Mouse (Mus musculus) forebrain, embryonic 12.5 days (tissue): ENCODE measurements around the gene Rsrc1. TPM values are rescaled to one million over a fixed set of nuclear protein-coding genes. Genes with fewer than 3 reads are reported as not detected.
A peak's percentile ranks its signal among the peaks of the same experiment; 100 is the strongest.
"Not testable (repeated sequence)": the region's sequence is repeated elsewhere in the genome, so short reads cannot be mapped to it uniquely, and the experiment has no call there.

Source experiments
- ATAC-seq: fragments of 200-750 bp; cut with Nextera tagmentation; 2 replicates; pipeline ENCODE4 v1.8.0; 2017; ENCODE audit warnings: moderate TSS enrichment; ENCODE audit not compliant: low FRiP score
- H3K27ac ChIP-seq: fragments of 300-500 bp; sonication (generic); 2 replicates; pipeline ENCODE4 v1.5.1; 2016; ENCODE audit warnings: mild to moderate bottlenecking
- H3K27me3 ChIP-seq: fragments of 300-500 bp; sonication (generic); 2 replicates; pipeline ENCODE4 v1.6.1; 2016; ENCODE audit warnings: mild to moderate bottlenecking
- H3K36me3 ChIP-seq: fragments of 300-500 bp; sonication (generic); replicated peaks from 2 replicates; pipeline ENCODE4 v1.6.1; 2016; ENCODE audit warnings: mild to moderate bottlenecking
- H3K4me1 ChIP-seq: fragments of 300-500 bp; sonication (generic); 2 replicates; pipeline ENCODE4 v1.6.1; 2016
- H3K4me2 ChIP-seq: fragments of 300-500 bp; sonication (generic); 2 replicates; pipeline ENCODE4 v1.6.1; 2016; ENCODE audit warnings: mild to moderate bottlenecking, moderate library complexity
- H3K4me3 ChIP-seq: fragments of 300-500 bp; sonication (generic); replicated peaks from 2 replicates; pipeline ENCODE4 v1.5.1; 2016; ENCODE audit warnings: mild to moderate bottlenecking
- H3K9ac ChIP-seq: fragments of 300-500 bp; sonication (generic); 2 replicates; pipeline ENCODE4 v1.6.1; 2016; ENCODE audit warnings: mild to moderate bottlenecking
- H3K9me3 ChIP-seq: fragments of 300-500 bp; sonication (generic); 2 replicates; pipeline ENCODE4 v1.6.1; 2016
- WGBS: fragments of 180-500 bp; shearing (Covaris S2); methylation state at CpG from one replicate; pipeline ENCODE4 v1.1.7; 2016; 5-methylcytosine and 5-hydroxymethylcytosine counted together
- polyA plus RNA-seq: library from polyadenylated mRNA; unstranded; fragments of >200 nt; fragmentation: Nextera tagmentation; extraction: Ambion mirVana; gene quantifications from 2 replicates; pipeline ENCODE4 v1.2.1, GENCODE M21; 2016

The Rsrc1 gene
- polyA plus RNA-seq, 1 experiment from 2014 or later: 44.5 TPM

GRCm38 (mm10) chr3:67036387-67037062, 55.3 kb downstream of the Rsrc1 start:
- WGBS: 40% methylated on average over 6 of the region's 6 CpGs
- Histone ChIP-seq H3K4me3 (no peak overlapping the region), H3K4me2 (no peak overlapping the region), H3K9ac (no peak overlapping the region), H3K27ac (no peak overlapping the region), H3K9me3 (no peaks in the 10 kb centered on the region), H3K27me3 (peaks cover 31% of the 10 kb centered on the region), H3K36me3 (no peaks in the 10 kb centered on the region; the same call in 1 of the 2 replicates), H3K4me1 (no peaks in the 10 kb centered on the region)
- ATAC-seq: peak; percentile 94

- Histone ChIP-seq H3K4me2 (no peak overlapping the region), H3K27me3 (no peaks in the 10 kb centered on the region), H3K9me3 (no peaks in the 10 kb centered on the region), H3K4me1 (no peaks in the 10 kb centered on the region), H3K36me3 (no peaks in the 10 kb centered on the region; the same call in 1 of the 2 replicates), H3K27ac (no peak overlapping the region), H3K4me3 (no peak overlapping the region), H3K9ac (no peak overlapping the region)
- no peak for ATAC-seq
- 86% methylated on average over 2 of the region's 2 CpGs for WGBS
Observed at GRCm38 (mm10) chr3:67059755-67060154, 78.6 kb downstream of the Rsrc1 start.

GRCm38 (mm10) chr3:67070575-67071488, 89.6 kb downstream of the Rsrc1 start:
- H3K4me3 ChIP-seq: no peak overlapping the region
- 80% methylated on average over 11 of the region's 11 CpGs for WGBS
- H3K9me3 ChIP-seq: no peaks in the 10 kb centered on the region
- H3K4me2 ChIP-seq: no peak overlapping the region
- no peaks in the 10 kb centered on the region for H3K4me1 ChIP-seq
- no peak overlapping the region for H3K27ac ChIP-seq
- no peaks in the 10 kb centered on the region for H3K27me3 ChIP-seq
- no peak overlapping the region for H3K9ac ChIP-seq
- no peak for ATAC-seq
- no peaks in the 10 kb centered on the region for H3K36me3 ChIP-seq

GRCm38 (mm10) chr3:67073653-67074052, 92.5 kb downstream of the Rsrc1 start:
- ATAC-seq, H3K36me3 ChIP-seq, H3K9me3 ChIP-seq, H3K9ac ChIP-seq, H3K4me3 ChIP-seq, H3K27ac ChIP-seq, H3K4me1 ChIP-seq, H3K4me2 ChIP-seq, H3K27me3 ChIP-seq: not testable (repeated sequence)

- Histone ChIP-seq H3K9me3 (no peaks in the 10 kb centered on the region), H3K36me3 (no peaks in the 10 kb centered on the region), H3K27ac (no peak overlapping the region), H3K4me2 (no peak overlapping the region), H3K4me1 (no peaks in the 10 kb centered on the region), H3K4me3 (no peak overlapping the region), H3K27me3 (no peaks in the 10 kb centered on the region), H3K9ac (no peak overlapping the region)
- no peak for ATAC-seq
- 95% methylated on average over 2 of the region's 2 CpGs for WGBS
Observed at GRCm38 (mm10) chr3:67075484-67075883, 94.3 kb downstream of the Rsrc1 start.

- no peak for ATAC-seq
- no peaks in the 10 kb centered on the region for H3K9me3 ChIP-seq
- H3K4me3 ChIP-seq: no peak overlapping the region
Observed at GRCm38 (mm10) chr3:67084742-67085141, 103.6 kb downstream of the Rsrc1 start.

GRCm38 (mm10) chr3:67108428-67108827, 127.2 kb downstream of the Rsrc1 start:
- Histone ChIP-seq H3K9ac (no peak overlapping the region), H3K4me3 (no peak overlapping the region), H3K27ac (no peak overlapping the region), H3K9me3 (no peaks in the 10 kb centered on the region), H3K27me3 (no peaks in the 10 kb centered on the region), H3K4me2 (no peak overlapping the region), H3K36me3 (no peaks in the 10 kb centered on the region), H3K4me1 (no peaks in the 10 kb centered on the region)
- 94% methylated on average over 3 of the region's 3 CpGs for WGBS
- ATAC-seq: no peak

More at GRCm38 (mm10) chr3:67084742-67085141, 103.6 kb downstream of the Rsrc1 start:
- Histone ChIP-seq H3K27ac (no peak overlapping the region), H3K36me3 (no peaks in the 10 kb centered on the region), H3K4me2 (no peak overlapping the region), H3K9ac (no peak overlapping the region), H3K4me1 (no peaks in the 10 kb centered on the region), H3K27me3 (no peaks in the 10 kb centered on the region)
- 85% methylated on average over 1 of the region's 1 CpGs for WGBS

- H3K4me3 ChIP-seq: no peak overlapping the region
- H3K4me1 ChIP-seq: no peaks in the 10 kb centered on the region; the same call in 1 of the 2 replicates
- WGBS: 75% methylated on average over 4 of the region's 4 CpGs
- H3K4me2 ChIP-seq: no peak overlapping the region
- H3K9me3 ChIP-seq: no peaks in the 10 kb centered on the region
- H3K27ac ChIP-seq: no peak overlapping the region
- H3K9ac ChIP-seq: no peak overlapping the region
- H3K27me3 ChIP-seq: no peaks in the 10 kb centered on the region
- ATAC-seq: no peak
- H3K36me3 ChIP-seq: no peaks in the 10 kb centered on the region
Observed at GRCm38 (mm10) chr3:67116317-67116716, 135.1 kb downstream of the Rsrc1 start.

GRCm38 (mm10) chr3:67132521-67132920, 151.3 kb downstream of the Rsrc1 start:
- Histone ChIP-seq H3K4me1 (no peaks in the 10 kb centered on the region; the same call in 1 of the 2 replicates), H3K27ac (no peak overlapping the region), H3K4me3 (no peak overlapping the region), H3K36me3 (no peaks in the 10 kb centered on the region), H3K4me2 (no peak overlapping the region), H3K9me3 (peaks cover 9% of the 10 kb centered on the region; the same call in 1 of the 2 replicates), H3K9ac (no peak overlapping the region), H3K27me3 (no peaks in the 10 kb centered on the region)
- ATAC-seq: no peak
- whole genome bisulfite sequencing: 66% methylated on average over 3 of the region's 3 CpGs

- no peaks in the 10 kb centered on the region for H3K27me3 ChIP-seq
- no peak overlapping the region for H3K9ac ChIP-seq
- no peak overlapping the region for H3K4me2 ChIP-seq
- H3K9me3 ChIP-seq: no peaks in the 10 kb centered on the region
- ATAC-seq: no peak
- WGBS: 77% methylated on average over 2 of the region's 2 CpGs
- H3K4me1 ChIP-seq: no peaks in the 10 kb centered on the region; the same call in 1 of the 2 replicates
- no peak overlapping the region for H3K27ac ChIP-seq
- no peak overlapping the region for H3K4me3 ChIP-seq
- H3K36me3 ChIP-seq: no peaks in the 10 kb centered on the region
Observed at GRCm38 (mm10) chr3:67135749-67136375, 154.7 kb downstream of the Rsrc1 start.

GRCm38 (mm10) chr3:67144952-67145351, 163.8 kb downstream of the Rsrc1 start:
- 0 out of 2 replicates have a peak, but pooled peaks cover 3% of the 10 kb centered on the region for H3K4me1 ChIP-seq
- 80% methylated on average over 2 of the region's 2 CpGs for WGBS
- no peak overlapping the region for H3K4me3 ChIP-seq
- H3K36me3 ChIP-seq: no peaks in the 10 kb centered on the region
- no peaks in the 10 kb centered on the region for H3K9me3 ChIP-seq
- no peak for ATAC-seq
- no peak overlapping the region for H3K27ac ChIP-seq
- H3K9ac ChIP-seq: no peak overlapping the region
- no peaks in the 10 kb centered on the region for H3K27me3 ChIP-seq
- no peak overlapping the region for H3K4me2 ChIP-seq

- Histone ChIP-seq H3K4me1 (0 out of 2 replicates have a peak, but pooled peaks cover 3% of the 10 kb centered on the region), H3K36me3 (no peaks in the 10 kb centered on the region), H3K9me3 (no peaks in the 10 kb centered on the region), H3K27me3 (no peaks in the 10 kb centered on the region), H3K9ac (no peak overlapping the region), H3K27ac (no peak overlapping the region), H3K4me2 (no peak overlapping the region), H3K4me3 (no peak overlapping the region)
- ATAC-seq: no peak
- WGBS: 96% methylated on average over 1 of the region's 1 CpGs
Observed at GRCm38 (mm10) chr3:67146280-67146679, 165.1 kb downstream of the Rsrc1 start.
